Mouse (Mus musculus) T-helper 2 cell (primary cell): ENCODE measurements at regions not wholly inside any gene's neighbourhood (a gene's known extent, or its start where the extent isn't known, plus 50 kb on each side); places are given as distances from the start of the nearest gene placed in this dataset.
"Not testable (repeated sequence)": the region's sequence is repeated elsewhere in the genome, so short reads cannot be mapped to it uniquely, and the experiment has no call there.

ENCODE experiments used
- in situ Hi-C: fragments of 300-600 bp; cut with MboI, MseI; formaldehyde crosslinking; loops from one replicate; pipeline ENCODE4 v1.15.1; 2025; ENCODE audit warnings: high pct_unique_total_duplicates

GRCm38 (mm10) chr3:111194541-111194940 lies 943.7 kb upstream of the Prmt6 start:
- in situ Hi-C loops = no loop called here

- in situ Hi-C loops = no loop called here
Measured at GRCm38 (mm10) chr3:111166698-111167097, 915.9 kb upstream of the Prmt6 start.

DNA sequence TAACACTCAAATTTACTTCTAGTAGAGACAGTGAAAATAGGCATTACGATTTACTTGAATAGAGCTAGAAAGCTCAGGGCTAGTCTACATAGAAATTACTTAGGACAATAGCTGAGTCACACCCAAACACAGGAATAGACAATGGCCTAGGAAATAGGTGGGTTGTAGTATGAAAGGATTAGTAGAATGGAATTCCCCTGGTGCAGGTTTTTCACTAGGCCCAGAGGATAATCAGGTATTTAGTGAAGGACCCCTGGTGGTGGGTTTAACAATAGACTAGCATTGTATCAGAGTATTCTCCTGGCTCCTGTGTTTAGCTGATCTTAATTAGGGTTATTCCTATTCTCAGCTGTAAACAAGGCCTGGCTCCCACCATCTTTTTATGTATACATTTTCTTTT lies 890.4 kb upstream of the Prmt6 start:
- in situ Hi-C loops = not testable (repeated sequence)

- in situ Hi-C loops = no loop called here
Measured at GRCm38 (mm10) chr3:111108982-111109381, 858.2 kb upstream of the Prmt6 start.

DNA sequence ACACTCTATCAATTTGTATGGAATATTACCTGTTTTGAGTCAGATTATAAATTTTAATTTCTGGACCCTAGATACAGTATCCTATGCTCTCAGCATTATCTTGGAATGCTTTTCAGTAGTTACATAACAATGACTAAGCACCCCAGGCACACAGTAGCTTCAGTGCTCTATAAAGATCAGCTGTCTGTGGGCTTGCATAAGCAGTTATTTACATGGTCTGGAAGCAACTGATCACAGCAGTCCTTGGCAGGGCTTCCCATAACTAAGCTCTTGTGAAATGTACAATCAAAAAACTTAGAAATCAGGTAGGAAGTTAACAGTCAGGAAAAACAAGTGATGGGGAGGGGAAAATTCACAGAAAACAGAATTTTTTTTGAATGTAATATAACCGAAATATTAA lies 851.8 kb upstream of the Prmt6 start:
- in situ Hi-C loops = no loop called here

DNA sequence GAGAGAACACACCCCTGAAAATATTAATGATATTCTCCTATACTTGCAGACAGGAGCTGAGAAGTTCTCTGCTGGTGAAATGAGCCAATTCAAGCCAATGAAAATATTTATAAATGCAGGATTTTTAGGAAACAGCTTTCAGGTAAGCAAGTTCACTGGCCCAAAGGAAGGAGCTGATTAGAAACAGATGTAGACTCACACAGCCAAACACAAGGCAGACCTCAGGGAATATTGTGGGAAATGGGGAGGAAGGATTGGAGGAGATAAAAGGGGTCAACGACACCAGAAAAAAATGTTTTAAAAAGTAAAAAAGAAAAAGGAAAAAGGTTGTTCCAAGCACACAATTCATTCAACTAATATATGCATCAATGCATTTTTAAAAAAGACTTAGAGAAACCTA lies 823.5 kb upstream of the Prmt6 start:
- in situ Hi-C loops = no loop called here

DNA sequence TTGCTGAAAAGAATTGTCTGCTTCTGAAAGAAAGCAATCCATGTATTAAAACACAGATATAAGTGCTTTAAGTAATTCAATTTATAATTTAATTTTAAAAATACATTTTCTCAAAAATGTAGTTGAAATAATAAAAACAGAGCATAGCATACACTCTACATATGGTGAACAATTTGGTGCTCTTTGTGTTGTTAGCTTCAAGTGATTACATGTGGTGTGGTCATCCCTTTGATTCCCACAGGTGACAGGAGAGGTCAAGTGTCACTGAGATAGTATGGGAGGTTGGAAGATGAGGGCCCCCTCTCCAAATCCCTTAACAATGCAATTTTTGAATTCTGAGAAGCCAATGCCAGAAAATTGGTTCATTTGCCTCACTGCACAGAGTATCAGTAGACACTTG lies 819.5 kb upstream of the Prmt6 start:
- in situ Hi-C loops = no loop called here

GRCm38 (mm10) chr3:111069843-111070242 lies 819.0 kb upstream of the Prmt6 start:
- in situ Hi-C loops = no loop called here

DNA sequence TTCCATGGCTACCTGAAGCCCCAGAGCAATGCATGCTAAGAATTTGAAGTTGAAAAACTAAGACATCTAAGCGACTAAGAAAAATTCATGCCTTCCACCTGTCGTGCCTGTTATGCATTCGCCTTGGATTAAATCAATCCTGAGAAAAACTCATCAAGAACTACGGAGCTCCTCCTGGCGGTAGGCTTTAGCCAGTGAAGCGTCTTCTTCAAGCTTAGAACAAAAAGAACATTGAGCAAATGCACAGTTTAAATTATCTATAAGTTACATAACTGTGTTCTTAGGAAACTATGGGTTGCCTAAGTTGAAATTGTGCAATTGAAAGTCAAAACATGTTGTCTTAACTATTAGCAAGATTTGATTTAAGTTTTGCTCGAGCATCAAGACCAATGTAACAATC lies 818.4 kb upstream of the Prmt6 start:
- in situ Hi-C loops = no loop called here

GRCm38 (mm10) chr3:111049638-111050037 lies 798.8 kb upstream of the Prmt6 start:
- in situ Hi-C loops = loop anchor here (10.0 kb wide), 1 partner anchor 655 kb away; no protein-coding TSS in a partner anchor
